Mouse (Mus musculus) left cerebral cortex, adult 11 months (tissue): ENCODE results near the gene Setd7.

Source experiments
- DNase-seq: peaks from one replicate; pipeline ENCODE4 v3.0.0; 2022; ENCODE audit warnings: low spot score

Gene Setd7

DNA sequence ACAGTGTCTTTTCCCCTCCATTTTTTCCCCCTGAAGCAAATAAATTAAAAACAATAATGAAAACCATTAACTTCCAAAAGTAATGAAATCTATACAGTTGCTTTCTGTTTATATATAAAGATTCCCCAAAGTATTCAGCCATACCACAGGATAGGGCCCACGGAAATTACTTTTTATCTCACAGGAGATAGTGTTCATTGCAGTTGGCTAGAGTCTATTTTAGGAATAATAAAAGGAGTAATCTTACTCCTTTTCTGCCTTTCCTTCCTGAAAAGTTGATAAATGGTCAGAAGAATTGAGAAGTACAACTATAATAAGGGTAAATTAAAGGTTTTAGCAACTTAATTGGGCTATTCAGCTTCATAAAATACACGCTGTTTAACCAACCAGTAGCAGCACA is 92.1 kb downstream of the Setd7 start:
- no peak for DNase-seq
